Mouse (Mus musculus): ENCODE data around the gene Dpp8.
"Not testable (repeated sequence)": the region's sequence is repeated elsewhere in the genome, so short reads cannot be mapped to it uniquely, and the experiment has no call there.

Gene Dpp8

DNA sequence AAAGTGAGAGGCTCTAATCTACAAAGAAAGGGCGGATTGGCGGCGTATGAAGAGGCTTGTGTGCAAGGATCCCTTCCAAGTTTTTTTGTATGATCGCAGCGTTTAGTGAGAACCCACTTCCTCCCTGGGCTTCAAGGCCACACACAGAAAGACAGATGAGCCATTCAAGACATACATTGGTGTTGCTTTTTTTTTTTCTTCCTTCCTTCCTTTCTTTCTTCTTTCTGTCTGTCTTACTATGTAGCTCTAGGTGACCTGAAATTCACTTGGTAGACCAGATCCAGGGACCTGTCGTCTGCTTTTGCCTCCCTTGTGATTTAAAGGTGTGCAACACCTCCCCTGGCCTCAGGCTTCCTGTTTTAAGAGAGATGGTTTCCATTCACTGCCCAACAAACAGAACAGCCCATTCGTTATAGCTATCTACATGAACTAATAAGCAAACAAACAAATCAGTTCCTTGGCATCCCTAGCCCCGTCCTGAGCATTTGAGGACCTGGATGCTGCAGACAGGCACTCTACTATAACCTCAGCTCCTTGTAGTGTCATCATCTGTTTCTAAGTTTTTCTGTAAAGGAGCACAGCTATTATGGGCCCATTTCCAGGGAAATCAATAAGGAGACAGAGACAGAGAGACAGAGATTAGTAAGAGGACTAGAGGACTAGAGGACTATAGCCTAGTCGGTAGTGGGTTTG lies 10.2 kb upstream of the Dpp8 start:
- DNase-seq (ENCODE audit: low read depth, low spot score) = peak; percentile 16

DNA sequence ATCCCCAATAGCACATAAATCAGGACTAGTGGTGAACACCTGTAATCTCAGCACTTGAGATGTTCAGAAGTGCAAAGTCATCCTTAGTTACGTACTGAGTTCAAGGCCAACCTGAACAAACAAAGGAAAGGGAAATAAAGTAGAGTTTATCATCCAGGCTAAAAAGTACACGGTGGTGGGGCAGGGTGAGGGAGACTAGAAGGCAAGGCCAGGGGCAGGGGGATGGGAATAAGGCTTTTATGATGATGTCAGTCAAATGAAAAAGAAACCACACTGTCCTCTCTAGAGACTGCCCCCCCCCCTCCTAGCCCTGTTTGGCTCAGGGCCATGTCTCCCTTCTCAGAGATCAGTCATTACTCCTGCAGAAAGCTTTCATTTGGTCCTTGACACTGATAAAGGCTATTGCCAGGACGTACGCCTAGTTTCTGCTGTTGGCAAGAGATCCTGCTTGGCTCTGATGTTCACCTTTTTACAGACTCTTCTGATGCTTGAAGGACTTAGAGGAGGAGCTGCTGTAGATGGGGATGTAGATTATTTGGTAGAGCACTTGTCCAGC lies 9.6 kb upstream of the Dpp8 start:
- DNase-seq (ENCODE audit: low read depth, low spot score) = no peak

DNA sequence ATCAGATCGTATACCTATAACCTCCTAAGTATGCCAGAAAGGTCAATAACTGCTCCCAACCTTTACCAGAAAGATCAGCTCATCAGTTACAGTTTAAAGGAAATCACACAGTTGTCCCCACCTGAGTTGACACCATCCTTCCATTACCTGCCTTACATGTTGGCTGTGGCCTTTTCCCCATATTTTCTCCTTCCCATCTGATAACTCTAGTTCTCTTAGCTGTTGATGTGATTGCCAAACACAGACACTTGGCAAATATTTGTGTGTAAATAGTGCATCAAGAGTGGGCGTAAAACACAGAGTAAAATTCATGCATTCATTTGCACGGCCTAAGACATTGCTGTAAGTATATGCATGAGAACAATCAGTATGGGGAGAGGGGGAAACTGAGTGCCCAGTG lies 8.8 kb upstream of the Dpp8 start:
- no peak for DNase-seq (ENCODE audit: low read depth, low spot score)

DNA sequence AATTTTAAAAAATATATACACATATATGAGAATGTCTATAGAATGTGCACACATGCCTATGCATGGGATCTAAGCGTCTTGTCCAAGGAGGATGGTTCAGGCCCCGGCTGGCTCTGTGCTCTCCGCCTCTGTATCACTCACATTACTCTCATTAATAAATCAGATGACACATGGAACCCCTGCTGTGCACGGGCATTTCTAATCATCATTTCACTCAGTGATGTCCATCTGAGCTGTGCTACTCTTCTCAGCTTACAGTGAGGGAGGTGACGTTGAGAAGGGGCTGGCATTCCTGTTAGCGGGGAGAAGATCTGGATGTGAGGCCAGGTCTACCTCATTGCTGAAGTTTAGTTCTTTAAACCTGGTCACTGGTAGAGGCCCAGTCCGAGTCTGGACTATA lies 5.0 kb upstream of the Dpp8 start:
- DNase-seq (ENCODE audit: low read depth, low spot score) = peak; percentile 15

DNA sequence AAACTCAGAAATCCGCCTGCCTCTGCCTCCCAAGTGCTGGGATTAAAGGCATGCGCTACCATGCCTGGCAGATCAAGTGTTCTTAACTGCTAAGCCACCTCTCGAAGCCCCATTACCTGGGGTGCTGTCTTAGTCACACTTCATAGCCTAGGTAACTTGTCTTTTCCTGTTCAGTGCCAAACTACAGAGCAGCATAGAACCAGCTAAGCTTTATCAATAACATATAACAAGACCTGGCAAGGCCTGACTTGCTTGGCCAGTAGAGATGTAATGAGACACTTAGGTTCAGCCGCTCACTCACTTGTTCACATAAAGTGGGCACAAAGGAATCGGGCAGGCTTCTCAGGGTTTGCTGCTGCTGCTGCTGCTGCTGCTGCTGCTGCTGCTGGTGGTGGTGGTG lies 3.9 kb upstream of the Dpp8 start:
- no peak for DNase-seq (ENCODE audit: low read depth, low spot score)

DNA sequence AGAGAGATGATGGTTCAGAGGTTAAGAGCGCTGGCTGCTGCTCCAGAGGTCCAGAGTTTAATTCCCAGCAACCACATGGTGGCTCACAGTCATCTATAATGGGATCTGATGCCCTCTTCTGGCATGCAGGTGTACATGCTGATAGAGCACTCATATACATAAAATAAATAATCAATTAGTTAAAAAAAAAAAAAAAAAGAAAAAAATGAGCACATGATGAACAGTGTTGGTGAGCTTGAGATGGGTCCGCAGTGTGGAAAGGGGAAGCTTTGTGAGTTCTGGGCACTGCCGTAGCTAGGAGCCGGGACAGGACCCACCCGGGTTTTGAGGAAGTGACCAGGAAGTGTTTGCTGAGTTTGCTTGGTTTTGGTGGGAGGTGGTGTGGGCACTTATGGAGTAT lies 859 bp upstream of the Dpp8 start:
- not testable (repeated sequence) for DNase-seq (ENCODE audit: low read depth, low spot score)

DNA sequence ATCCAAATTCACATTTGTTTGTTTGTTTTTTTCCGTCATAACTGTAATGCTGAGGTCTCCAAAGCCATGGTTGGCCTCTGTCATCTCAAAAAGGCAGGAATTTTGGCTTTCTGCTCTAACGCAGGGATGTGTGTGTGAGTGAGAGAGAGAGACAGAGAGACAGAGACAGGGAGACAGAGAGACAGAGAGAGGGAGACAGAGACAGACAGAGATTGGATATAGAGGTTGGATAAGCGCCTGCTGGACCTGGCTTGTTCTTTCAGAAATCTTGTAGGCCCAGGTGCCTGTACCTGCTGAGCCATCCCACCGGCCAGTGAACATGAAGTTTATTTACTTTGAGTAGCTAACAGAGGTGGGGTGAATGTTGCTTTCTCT lies 333 bp upstream of the Dpp8 start:
- DNase-seq (ENCODE audit: low read depth, low spot score) = no peak

DNA sequence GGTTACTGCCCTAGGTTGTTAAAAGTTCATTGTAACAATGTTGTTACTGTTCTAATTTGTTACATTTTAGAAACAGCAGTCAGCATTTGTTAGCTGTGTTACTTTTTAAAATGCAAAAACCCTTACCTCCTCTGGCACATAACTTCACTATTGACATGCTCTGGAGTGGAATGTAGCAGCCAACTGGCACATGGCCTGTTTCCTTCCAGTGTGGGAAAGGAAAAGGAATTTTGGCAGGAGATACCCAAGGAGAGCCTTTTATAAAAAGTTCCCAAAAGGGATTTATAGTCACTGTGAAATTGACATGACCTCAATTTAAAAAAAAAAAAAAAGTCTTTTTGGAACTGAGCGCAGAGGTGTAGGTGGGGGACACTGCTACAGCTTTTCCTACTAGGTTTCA lies 4.2 kb downstream of the Dpp8 start:
- DNase-seq (ENCODE audit: low read depth, low spot score) = no peak

DNA sequence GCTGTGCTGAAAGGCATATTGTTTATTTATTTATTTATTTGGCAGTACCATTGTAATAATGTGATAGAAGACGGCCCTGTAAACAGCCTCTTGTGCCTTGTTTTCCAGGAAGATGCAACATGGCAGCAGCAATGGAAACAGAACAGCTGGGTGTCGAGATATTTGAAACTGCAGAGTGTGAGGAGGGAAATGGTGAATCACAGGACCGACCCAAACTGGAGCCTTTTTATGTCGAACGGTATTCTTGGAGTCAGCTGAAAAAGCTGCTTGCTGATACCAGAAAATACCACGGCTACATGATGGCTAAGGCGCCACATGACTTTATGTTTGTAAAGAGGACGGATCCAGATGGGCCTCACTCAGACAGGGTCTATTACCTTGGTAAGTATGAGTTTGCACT lies 4.6 kb downstream of the Dpp8 start:
- no peak for DNase-seq (ENCODE audit: low read depth, low spot score)

DNA sequence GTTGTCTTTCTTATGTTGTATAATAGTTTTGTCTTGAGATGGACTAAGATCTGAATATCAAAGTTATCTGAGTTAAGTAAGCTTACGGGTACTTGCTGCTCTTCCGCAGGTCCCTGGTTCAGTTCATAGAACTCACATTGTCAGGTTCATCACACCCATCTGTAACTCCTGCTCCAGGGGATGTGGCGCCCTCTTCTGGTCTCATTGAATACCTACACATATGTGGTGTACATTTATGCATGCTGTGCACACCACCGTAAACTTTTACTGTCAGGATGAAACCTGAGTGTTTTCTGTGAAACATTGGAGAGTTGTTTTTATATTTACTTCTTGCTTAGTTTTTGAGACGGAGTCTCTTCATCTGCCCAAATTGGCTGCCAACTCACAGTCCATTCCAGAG lies 9.2 kb downstream of the Dpp8 start:
- DNase-seq (ENCODE audit: low read depth, low spot score) = peak; percentile 23

DNA sequence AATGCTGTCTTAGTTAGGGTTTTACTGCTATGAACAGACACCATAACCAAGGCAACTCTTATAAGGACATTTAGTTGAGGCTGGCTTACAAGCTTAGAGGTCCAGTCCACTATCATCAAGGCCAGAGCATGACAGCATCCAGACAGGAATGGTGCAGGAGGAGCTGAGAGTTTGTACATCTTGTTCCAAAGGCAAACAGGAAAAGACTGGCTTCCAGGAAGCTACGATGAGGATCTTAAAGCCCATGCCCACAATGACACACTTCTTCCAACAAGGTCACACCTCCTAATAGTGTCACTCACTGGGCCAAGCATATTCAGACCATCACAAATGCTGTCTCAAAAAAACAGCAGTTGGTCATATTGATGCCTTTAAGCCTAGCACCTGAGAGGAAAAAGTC lies 14.8 kb downstream of the Dpp8 start:
- DNase-seq (ENCODE audit: low read depth, low spot score) = no peak

DNA sequence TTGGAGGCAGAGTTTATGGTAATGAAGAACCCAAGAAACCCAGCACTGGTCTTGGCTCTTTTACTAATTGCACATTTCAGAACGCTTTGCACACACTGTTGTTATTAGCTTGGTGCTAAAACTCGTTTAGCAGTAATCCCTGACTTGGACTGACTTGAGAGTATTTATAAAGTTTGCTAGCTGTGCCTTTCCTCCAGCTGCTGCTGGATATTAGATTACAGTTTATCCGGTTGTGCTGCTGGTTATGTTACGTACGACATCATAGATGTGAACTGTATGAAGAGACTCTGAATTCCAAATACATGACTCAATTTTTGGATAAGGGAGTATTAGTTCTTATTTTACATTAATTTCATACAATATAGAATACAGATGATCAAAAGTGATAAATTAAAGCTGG lies 17.2 kb downstream of the Dpp8 start:
- DNase-seq (ENCODE audit: low read depth, low spot score) = no peak

DNA sequence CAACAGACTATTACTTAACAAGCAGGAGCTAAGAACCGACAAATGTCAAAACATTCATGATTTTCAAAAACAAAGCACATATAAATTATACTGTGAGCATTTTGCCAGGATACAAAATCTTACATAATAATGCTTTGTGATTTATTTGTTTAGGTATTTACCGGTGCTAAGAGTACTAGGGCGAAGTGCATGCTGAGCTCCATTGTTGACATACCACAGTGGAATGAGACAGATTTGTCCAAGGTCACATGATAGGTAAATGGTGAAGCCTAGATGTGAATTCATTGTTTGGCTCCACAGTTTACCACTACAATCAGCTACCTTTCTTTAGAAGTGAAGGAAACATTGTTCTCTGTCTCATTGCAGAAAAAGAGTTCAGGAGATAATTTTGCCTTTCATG lies 18.8 kb downstream of the Dpp8 start:
- DNase-seq (ENCODE audit: low read depth, low spot score) = no peak

DNA sequence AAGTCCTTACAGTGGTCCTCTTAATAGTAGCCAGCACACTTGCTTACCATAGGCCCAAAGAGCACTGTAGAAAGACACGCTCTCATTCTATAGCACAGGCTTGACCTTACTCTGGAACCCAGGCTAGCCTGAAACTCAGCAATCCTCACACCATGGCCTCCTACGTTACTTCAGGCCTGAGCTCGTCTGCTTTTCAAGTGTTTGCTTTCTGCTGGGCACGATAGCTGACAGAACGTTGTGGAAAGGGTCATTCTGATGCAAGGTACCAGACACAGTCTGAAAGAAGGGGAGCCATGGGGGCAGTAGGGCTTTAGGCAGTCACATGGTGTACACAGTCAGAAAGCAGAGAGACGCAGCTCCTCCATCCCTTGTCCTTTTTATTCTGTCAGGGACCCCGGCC lies 32.0 kb downstream of the Dpp8 start:
- no peak for DNase-seq (ENCODE audit: low read depth, low spot score)

DNA sequence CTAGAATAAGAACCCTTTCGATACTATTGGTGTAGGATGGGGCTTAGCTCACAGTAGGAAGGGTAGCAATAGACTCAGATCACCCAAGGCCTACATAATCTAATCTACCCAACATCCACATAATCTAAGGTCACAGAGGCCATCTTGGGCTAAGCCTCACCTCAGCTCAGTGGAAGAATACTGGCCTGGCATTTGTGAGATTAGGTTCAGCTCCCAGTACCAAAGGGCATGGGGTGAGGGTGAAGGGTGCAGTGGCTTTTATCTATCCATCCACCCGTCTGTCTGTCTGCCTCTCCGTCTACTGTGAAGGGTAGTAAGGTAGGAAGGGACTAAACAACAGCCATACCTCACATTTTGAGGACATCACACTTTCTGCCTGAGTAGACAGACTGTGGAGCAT lies 38.4 kb downstream of the Dpp8 start:
- DNase-seq (ENCODE audit: low read depth, low spot score) = no peak

DNA sequence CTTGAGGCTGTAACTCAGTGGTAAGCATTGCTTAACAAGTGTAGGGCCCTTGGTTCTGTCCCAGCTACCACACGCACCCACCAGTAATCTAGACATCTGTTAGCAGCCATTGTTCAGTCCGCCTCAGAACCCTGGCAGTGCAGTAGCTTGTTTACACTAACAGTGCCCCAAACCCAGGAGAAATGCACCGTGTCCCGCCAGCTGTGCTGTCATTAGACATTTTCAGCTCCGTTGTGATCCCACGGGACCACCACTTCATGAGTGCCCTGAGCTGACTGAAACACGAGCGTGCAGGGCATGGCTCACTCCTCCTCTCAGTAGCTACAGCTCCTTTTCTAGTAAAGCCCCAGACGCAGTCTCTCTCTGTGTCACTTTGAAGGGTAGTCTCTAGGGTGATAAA lies 41.3 kb downstream of the Dpp8 start:
- peak; percentile 27 for DNase-seq (ENCODE audit: low read depth, low spot score)

DNA sequence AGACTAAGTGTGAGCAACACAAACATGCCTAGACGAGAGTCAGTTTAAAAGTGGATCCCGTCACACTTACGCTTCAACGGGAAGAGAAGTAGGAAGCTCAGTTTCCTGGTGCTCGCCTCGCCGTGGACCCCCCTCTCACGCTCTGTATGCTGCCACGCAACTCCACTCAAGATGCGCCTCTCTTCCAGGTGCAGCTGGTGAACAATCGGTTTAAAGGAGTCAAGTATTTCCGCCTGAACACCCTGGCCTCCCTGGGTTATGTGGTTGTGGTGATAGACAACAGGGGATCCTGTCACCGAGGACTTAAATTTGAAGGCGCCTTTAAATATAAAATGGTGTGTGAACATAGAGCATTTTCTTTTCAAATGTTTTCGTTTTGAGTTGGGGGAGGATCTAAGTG lies 42.0 kb downstream of the Dpp8 start:
- no peak for DNase-seq (ENCODE audit: low read depth, low spot score)

DNA sequence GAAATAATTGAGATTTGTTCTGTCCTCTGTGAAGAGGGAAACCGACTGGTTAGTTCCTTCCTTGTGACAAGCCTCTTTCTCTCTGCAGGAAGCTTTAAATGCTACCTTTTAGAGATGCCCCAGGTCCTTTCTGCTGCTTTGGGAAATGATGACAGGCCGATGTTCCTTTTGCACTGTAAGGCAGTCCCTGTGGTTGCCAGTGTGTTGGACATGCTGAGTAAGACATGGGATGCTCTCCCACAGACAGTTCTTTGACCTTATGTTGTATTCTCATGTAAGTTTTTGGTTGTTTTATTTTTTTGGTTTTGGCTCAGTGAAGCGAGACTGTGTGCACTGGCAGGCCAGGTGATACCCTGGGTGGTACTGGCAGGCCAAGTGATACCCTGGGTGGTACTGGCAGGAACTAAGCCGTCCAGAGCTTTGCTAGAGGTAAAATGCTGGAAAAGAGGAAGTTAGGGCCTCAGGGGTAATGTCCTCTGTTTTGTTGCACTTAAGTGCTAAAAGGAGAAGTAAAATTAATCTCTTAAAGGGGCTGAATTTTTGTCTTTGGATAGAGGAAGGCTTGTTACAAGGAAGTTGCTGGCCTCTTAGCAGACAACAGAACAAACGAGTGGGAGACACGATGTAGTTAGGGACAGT lies 42.8 kb downstream of the Dpp8 start:
- no peak for DNase-seq (ENCODE audit: low read depth, low spot score)

DNA sequence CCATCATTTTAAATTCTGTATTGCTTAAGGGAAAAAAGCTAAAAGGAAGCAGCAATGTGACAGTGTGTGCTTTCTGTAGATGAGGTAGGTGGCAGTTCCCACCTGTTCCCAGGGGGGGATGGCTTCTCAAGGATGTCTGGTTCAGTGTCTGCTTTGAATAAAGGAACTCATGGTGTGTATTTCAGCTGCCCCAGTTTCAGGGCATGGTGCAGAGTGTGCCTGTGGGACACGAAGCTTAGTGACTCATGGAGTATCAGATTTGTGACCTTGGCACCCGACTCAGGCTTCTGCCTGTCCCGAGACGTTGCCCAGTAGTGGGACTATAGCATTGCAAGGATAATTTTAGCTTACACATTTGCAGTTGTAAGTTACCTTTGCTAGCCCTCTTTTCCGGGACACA lies 45.3 kb downstream of the Dpp8 start:
- DNase-seq (ENCODE audit: low read depth, low spot score) = no peak

DNA sequence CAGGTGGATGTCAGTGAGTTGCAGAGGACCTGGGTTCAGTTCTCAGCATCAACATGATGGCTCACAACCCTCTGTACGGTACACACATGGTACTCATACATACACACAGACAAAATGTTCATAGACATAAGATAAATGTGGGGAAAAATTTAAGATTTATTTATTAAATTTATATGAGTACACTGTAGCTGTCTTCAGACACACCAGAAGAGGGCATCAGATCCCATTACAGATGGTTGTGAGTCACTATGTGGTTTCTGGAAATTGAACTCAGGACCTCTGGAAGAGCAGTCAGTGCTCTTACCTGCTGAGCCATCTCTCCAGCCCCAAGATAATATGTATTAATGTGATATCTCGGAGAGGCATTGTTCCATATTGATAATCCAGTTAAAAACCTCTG lies 47.9 kb downstream of the Dpp8 start:
- not testable (repeated sequence) for DNase-seq (ENCODE audit: low read depth, low spot score)

DNA sequence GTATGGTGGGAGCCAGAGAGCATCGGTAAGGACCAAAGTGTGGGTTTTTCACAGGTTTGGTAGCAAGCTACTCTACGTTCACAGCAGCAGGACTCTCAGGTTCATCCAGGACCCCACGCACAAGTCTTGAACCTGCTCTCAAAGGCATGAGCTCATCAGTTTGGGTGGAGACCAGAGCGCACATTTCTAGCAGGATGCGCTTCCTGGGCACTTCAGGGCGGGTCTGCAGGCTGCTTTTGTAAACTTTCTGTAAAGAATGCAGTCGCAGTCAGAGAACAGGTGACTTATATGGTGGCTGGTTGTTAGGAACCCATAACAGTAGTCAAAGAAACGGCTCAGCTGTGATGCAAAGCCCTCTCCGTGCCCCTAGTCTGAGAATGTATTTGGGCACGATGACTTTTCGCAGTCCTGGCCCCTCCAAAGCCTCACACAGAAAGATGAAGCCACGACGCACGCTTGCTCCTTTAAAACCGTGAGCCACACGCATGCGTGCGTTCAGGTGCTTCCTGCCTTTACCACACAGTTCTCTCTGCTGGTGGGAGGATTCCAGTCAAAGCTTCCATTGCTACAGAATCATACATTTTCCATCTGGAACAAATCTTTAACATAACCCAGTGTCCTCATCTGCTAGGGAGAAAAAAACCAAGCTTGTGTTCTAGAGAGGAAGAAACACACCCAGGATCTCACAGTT lies 51.0 kb downstream of the Dpp8 start:
- no peak for DNase-seq (ENCODE audit: low read depth, low spot score)

DNA sequence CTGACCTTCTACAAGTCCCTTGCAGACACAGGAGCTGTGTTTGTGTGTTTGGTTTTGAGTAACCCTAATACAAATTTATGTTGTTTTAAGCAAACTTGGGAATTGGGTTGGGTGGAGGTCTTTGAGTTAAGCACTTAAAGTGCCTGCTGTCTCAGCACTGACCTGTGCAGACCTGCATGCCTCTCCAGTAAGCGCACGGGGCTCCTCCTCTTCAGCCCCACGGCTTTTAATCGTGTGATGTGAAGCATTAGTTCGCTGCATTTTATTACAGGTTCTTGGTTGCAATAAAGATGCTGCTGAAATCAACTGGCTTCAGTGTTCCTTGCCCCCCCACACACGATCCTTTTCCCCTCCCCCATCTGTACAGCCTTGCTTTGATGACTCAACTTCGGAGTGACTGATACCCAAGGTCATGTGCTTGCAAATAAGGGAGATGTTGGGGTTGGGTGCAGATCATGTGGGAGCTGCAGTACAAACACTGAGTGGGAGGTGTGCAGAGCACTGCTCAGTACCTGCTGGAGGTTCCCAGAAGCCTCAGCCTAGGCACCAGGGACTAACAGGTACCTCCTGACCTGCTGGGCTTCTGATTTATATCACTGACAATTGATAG lies 52.1 kb downstream of the Dpp8 start:
- no peak for DNase-seq (ENCODE audit: low read depth, low spot score)

DNA sequence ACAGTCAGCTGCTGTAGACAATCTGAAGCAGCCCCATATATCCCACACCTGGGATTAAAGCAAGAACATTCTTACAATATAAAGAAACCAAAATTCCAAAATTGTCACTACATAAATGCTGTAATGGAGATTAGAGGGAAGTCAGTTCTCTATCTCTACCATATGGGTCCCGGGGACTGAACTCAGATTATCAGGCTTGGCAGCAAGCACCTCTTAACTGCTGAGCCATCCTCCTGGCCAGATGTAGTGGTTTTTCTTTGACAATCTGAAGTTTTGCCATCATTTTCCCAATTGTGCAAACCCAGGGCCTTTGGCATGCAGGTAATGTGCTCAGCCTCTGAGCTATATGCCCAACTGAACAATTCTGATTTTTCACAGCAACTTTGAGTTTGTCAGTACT lies 53.1 kb downstream of the Dpp8 start:
- no peak for DNase-seq (ENCODE audit: low read depth, low spot score)

Data from mesoderm, embryonic 11.5 days (tissue).